8 mouse cellular contexts compared by ENCODE assay signal in genomic region chr2:66256220-66257131, GRCm38 (mm10). TPM values are rescaled to one million over a fixed set of nuclear protein-coding genes. Genes with fewer than 3 reads are reported as not detected.
DNase-seq lines count a peak whose midpoint lies in the region; ATAC-seq and TF ChIP-seq lines count a peak whose summit lies in the region.

Gene Ttc21b (minus strand): TSS chr2:66256617.

- peak within 1 kb of the TSS; percentile 61 for H3K4me2 ChIP-seq in hindbrain, embryonic 16.5 days (ENCODE audit: low read length)

- ATAC-seq in hindbrain, embryonic 16.5 days = peak; percentile 99

- H3K4me3 ChIP-seq in gastrocnemius, adult 2 months = peak within 1 kb of the TSS; percentile 81
- H3K4me3 ChIP-seq in hindbrain, embryonic 16.5 days (ENCODE audit: low read length) = peak within 1 kb of the TSS; percentile 93

- peak; percentile 91 for DNase-seq in ZHBTc4 (ENCODE audit: low read depth, low spot score)
- DNase-seq in cerebellum, postnatal 36 days = peak; percentile 95 to 97
- DNase-seq in gastrocnemius, adult 2 months = peak; percentile 95
- peak; percentile 94 for DNase-seq in left cerebral cortex, adult 11 months (ENCODE audit: low spot score)
- DNase-seq in lung, postnatal 36 days = peak; percentile 98
- peak; percentile 99 for DNase-seq in retina, embryonic 14.5 days (ENCODE audit: low spot score)
- DNase-seq in thymus, postnatal 36 days = peak; percentile 96

- TF ChIP-seq CTCF in gastrocnemius, adult 2 months (IDR thresholded peaks at IDR 0.05) = peak; percentile 76

- H3K36me3 ChIP-seq in hindbrain, embryonic 16.5 days (ENCODE audit: control insufficient read depth, insufficient read depth, low read length) = peaks cover 5% of the 10 kb centered on the region

- no peaks in the 10 kb centered on the region for H3K9me3 ChIP-seq in hindbrain, embryonic 16.5 days (ENCODE audit: control insufficient read depth, low read length)

- intact Hi-C loops in gastrocnemius, adult 2 months (cut with DNase I) = loop anchor here (1.0 kb wide), 1 partner anchor 154 kb away; no protein-coding TSS in a partner anchor

- no peaks in the 10 kb centered on the region for H3K27me3 ChIP-seq in hindbrain, embryonic 16.5 days (replicated peaks; ENCODE audit: control insufficient read depth, insufficient read depth, low read length)

- WGBS in hindbrain, embryonic 16.5 days = under 1% methylated on average over 56 of the region's 56 CpGs

- H3K4me1 ChIP-seq in hindbrain, embryonic 16.5 days (ENCODE audit: control insufficient read depth, insufficient read depth, low read depth, low read length) = peaks cover 14% of the 10 kb centered on the region

- peak within 1 kb of the TSS; percentile 92 for H3K9ac ChIP-seq in hindbrain, embryonic 16.5 days (ENCODE audit: low read depth, low read length)

- peak within 1 kb of the TSS; percentile 67 for H3K27ac ChIP-seq in gastrocnemius, adult 2 months
- peak within 1 kb of the TSS; percentile 90 for H3K27ac ChIP-seq in hindbrain, embryonic 16.5 days (ENCODE audit: low read depth, low read length)

RNA-seq across cellular contexts. Expression of gene Ttc21b, which starts in this region (rescaled TPM):
- total RNA-seq in gastrocnemius, adult 2 months (2021) = 1 to 10 TPM; 1.3 to 1.4 TPM
- 11.1 TPM in 2 replicates for polyA plus RNA-seq in hindbrain, embryonic 16.5 days (2015; fragmentation: Nextera tagmentation; extraction: Ambion mirVana)

Comparison
In these comparisons a context has a peak if more than half of its experiments do, and no peak if none do; other contexts are left out.
1. Peak in every context shown above with its lines: DNase-seq, ATAC-seq, H3K4me3 ChIP-seq and H3K27ac ChIP-seq.